Mouse (Mus musculus) lung, adult 10 weeks (tissue): ENCODE data around the gene A530064D06Rik. TPM values are rescaled to one million over a fixed set of nuclear protein-coding genes. Genes with fewer than 3 reads are reported as not detected.

Experiments
- polyA plus RNA-seq: library from polyadenylated mRNA; stranded (reverse); fragments of 350-450 nt; fragmentation: Illumina TruSeq; extraction: RNeasy Lipid Tissue Mini Kit (QIAGEN cat#74804); gene quantifications from one replicate; pipeline ENCODE4 v1.2.3, GENCODE M21; 2014; ENCODE audit warnings: low read depth, low replicate concordance; ENCODE audit not compliant: insufficient read depth

A530064D06Rik gene
- polyA plus RNA-seq: 1.1 TPM

DNA sequence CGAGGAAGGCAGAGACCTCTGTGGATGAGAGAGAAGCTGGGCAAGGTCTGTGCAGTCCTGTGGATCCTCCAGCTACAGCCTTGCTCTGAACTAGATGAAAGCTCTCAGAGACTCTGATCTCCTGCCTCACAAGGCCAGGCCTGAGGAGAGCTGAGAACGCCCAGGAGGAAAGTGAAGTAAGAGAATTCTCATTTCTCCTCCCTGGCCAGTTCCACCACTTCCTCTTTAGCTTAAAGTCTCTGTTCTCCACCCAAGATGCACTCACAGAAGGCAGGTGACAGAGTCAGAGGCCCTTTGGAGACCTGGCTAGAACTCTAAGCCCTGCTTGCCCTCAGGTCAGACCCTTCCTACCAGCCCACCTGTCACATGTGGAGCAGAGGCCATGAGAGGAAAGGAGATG, at the start of gene A530064D06Rik:
Gene A530064D06Rik, minus strand, starts transcription at position 173 of the 400 bp plus-strand sequence.

DNA sequence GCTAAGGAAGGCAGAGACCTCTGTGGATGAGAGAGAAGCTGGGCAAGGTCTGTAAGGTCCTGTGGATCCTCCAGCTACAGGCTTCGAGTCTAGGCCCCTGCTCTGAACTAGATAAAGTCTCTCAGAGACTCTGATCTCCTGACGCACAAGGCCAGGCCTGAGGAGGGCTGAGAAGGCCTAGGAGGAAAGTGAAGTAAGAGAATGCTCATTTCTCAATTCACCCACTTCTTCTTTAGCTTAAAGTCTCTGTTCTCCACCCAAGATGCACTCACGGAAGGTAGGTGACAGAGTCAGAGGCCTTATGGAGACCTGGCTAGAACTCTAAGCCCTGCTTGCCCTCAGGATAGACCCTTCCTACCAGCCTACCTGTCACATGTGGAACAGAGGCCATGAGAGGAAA, 21.0 kb downstream of the A530064D06Rik start, which contains the start of gene 9830107B12Rik:
Gene 9830107B12Rik, minus strand, starts transcription at position 149 of the 400 bp plus-strand sequence.

Other genes with a start within 250 kb of the A530064D06Rik start
- gene Foxp4, start 242.6 kb downstream of the A530064D06Rik start, polyA plus RNA-seq: 14.4 TPM
- not detected for gene 1700122O11Rik, start 129.0 kb downstream of the A530064D06Rik start, polyA plus RNA-seq
- not detected for gene 1700067P10Rik, start 78.0 kb downstream of the A530064D06Rik start, polyA plus RNA-seq
- 0.13 TPM for gene 9830107B12Rik, start 21.0 kb downstream of the A530064D06Rik start, polyA plus RNA-seq
- 2.8 TPM for gene Trem1, start 65.5 kb upstream of the A530064D06Rik start, polyA plus RNA-seq
- 3.9 TPM for gene Trem3, start 80.5 kb upstream of the A530064D06Rik start, polyA plus RNA-seq
- 4.6 TPM for gene Treml4, start 97.0 kb upstream of the A530064D06Rik start, polyA plus RNA-seq
- 3.2 TPM for gene Treml2, start 132.2 kb upstream of the A530064D06Rik start, polyA plus RNA-seq
- gene B430306N03Rik, start 148.9 kb upstream of the A530064D06Rik start, polyA plus RNA-seq: 0.96 TPM
- gene Trem2, start 179.1 kb upstream of the A530064D06Rik start, polyA plus RNA-seq: 7.0 TPM
- gene Treml1, start 192.6 kb upstream of the A530064D06Rik start, polyA plus RNA-seq: 1.7 TPM
- 19.6 TPM for gene Nfya, start 242.6 kb upstream of the A530064D06Rik start, polyA plus RNA-seq
- 39.8 TPM for gene Oard1, start 242.7 kb upstream of the A530064D06Rik start, polyA plus RNA-seq